Mouse (Mus musculus) WW6 (cell line): Measurements from ENCODE around the gene Gm4353.

ENCODE experiments used
- DNase-seq: peaks from one replicate; pipeline ENCODE4 v3.0.0-alpha.2; 2013; ENCODE audit warnings: low read depth, low spot score

The Gm4353 gene

DNA sequence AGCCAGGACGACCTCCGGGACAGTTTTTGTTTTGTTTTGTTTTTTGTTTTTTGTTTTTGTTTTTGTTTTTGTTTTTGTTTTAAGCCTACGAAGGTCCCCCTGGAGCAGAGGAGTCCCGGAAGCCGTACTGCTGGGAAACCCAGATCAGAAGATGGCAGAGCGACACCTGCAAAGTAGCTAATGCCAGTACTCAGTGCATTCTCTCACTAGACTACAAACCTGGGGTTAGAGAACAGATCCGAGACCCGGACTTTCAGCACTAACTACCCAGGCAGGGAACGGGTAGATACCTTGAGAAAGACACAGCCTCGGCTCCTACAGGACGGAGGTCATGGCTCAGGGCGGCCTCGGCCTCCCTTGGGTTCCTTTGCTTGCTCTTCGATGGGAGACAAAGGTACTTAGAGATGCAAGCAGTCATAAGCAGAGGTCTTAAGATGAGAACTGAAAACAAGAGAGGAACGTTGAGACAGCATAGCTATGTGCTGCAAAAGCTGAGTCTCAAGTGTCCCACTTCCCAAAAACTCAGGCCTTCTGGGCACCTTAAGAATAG is 43.9 kb downstream of the Gm4353 start:
- no peak for DNase-seq

DNA sequence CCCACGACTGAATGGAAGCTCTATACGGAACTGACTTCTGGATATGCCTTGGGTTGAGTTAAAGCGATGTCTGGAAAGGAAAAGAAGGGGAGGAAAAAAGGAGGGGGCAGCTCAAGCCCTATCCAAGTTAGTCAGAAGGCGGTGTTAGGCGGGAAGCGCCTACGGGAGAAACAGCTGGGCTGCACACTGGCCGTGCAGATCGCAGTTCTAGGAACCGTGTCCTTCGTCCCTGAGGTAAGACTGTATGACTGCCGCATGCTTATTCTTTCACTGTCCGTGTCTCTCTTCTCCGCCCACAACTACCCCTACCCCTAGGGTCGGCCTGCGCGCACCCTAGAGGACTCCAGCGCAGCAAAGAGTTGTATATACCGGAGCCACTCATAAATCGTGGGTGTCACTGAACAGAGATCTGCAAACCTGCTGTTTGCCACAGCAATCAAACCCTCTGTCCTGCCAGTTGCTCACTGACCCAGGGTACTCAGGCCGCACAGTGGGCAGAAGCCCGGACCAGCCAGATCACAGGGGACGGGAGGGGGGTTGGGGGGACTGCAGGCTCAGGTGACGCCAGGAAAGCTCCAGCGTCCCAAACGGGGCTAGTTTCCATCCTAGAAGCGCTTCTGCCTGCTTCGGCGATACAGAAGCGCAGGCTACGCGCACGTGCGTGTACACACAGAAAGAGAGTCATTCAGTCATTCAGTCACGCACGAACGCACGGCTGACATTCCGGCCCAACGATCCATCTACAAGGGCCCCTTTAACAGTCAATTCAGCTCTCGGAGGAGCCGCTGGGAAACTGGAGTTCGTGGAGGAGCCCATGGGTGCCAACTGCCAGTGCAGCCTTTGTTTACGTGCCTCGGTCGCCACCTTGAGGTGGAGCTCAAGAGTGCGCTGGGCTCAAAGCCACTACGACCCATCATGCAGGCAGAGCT is 44.6 kb downstream of the Gm4353 start:
- no peak for DNase-seq

DNA sequence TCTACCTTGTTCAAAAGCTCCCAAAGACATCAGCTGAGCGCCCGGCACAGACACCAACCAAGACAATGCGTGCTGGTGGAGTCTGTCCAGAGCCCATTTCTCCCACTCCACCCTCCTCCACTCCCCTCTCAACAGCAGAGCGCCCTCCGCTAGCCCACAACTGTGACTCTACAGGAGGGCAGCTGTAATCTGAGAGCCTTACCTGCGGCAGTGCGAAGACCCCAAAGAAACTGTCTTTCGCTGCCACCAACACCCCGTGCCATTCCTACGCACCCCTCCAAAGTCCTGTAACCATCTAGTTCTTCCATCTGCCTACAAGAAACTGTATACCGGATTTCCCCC is 45.3 kb downstream of the Gm4353 start, which contains the start of gene 1110004F10Rik:
TSS of gene 1110004F10Rik (plus strand) at position 202 of the 342 bp plus-strand sequence.
- DNase-seq: no peak

DNA sequence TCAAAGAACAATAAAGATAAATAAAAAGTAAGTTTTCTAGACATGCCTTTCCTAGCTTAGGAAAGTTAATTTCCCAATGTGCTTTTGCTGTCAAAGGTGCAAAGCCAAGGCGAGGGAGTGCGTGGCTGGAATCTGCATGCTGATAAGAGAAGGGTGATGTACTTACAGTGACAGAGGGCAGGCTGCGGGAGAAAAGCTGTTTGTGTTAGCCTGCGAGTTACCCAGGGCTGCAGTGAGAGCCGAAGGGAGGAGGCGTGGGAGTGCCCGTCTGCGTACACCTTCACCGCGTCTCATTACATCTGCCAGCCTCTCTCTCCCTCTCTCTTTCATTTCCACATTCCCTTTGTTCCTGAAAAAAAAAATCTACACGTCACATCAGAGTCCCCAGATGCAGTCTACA is 45.9 kb downstream of the Gm4353 start, which contains the start of gene Sox6:
TSS of gene Sox6 (minus strand) at position 286 of the 400 bp plus-strand sequence.
- DNase-seq: no peak

DNA sequence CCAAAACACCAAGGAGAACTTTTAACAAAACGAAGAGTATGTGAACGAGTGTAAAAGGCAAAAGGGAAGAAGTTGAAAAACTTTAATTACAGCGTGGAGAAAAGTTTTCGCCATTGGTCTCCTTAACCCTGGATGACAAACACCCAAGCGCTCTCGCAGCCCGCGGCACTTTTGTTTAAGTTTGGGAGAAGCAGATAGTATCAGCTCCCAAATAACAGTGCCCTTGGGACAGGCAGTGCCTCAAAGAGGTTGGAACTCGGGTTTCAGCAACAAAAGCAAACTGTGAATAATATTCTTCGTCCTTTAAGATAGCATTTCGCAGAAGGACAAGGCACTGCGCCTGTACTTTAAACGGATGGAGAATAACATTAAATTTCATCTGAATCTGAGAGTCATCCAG is 46.4 kb downstream of the Gm4353 start:
- no peak for DNase-seq

DNA sequence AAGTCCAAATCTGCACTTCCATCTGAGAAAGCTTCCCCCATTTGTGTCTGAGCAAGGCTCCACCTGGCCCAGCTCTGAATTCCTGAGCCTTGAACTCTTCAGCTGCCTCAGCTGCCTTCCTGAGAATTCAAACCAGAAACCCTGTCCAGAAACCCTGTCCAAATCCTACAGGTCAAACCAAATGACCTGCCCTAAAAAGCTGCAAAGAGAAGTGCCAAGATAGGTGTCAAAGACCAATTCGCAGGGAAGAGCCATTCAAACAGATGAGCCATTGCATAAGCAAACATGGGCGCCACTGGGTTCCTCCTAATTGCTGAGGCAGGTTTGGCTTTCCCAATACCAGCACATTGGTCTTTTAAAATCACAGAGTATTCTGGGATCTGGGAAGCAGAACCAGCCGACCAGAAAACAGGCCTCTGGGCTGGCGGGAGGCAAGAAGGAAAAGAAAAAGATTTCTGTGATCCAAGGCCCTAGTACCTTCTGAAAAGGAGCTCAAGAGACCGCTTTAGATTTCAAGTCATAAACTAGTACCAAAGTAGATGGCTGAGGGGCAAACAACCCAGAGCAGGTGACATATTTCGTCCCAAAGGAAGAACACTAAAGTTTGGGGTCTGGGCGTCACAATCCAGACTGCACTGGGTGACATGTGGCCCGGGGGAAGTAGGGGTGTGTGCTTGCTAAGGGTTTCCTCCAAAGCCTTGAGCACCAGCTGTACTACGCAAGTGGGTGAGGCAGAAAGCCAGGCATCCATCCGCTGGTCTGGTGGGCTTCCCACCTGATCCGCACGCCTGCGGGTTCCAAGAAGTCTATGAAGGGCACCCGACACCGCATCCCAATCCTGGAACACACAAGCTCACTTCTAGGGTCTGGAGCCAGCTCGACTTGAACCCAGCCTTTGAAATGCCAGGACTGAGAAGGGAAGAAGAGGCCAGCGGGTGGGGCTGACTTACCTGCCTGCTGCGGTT is 47.6 kb downstream of the Gm4353 start:
- DNase-seq: no peak

DNA sequence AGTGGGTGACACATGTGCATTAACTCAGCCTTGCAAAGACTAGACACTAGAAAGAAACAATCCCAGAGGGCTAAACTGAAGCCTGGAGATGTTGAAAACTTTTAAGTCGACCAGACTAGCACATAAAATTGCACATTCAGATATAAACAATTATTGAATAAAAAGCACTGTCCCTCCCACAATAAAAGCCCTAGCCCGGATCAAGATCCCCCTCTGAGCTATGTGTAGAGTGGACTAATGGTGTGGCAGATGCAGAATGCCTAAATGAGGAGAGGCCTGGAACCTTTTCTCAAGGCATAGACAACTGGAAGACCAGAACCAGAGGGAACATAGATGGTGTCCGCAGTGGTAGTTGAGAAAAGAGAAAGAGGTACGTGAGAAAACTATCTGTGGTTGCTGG is 48.9 kb downstream of the Gm4353 start:
- no peak for DNase-seq

DNA sequence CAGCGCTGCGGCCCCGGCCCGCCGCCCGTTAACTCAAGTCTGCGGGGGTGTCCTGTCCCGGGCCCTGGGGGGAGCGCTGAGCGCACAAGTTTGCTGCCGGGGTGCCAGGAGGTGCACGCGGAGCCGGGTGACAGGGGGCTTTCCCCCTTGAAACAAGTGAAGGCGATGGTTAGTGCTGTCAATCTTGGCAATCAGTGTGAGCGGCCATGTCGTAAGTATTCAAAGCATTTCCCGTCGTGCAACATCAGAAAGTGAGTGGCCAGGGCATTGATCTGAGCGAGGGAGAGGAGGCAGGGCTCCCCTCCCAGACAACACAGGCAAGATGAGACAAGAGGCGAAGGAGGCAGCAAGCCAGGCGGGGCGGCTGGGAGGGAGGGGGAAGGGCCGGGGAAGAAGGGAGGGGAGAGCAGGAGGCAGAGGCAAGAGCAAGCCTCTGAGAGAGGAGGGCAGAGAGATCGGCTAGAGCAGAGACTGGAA is 50.1 kb downstream of the Gm4353 start:
- no peak for DNase-seq

DNA sequence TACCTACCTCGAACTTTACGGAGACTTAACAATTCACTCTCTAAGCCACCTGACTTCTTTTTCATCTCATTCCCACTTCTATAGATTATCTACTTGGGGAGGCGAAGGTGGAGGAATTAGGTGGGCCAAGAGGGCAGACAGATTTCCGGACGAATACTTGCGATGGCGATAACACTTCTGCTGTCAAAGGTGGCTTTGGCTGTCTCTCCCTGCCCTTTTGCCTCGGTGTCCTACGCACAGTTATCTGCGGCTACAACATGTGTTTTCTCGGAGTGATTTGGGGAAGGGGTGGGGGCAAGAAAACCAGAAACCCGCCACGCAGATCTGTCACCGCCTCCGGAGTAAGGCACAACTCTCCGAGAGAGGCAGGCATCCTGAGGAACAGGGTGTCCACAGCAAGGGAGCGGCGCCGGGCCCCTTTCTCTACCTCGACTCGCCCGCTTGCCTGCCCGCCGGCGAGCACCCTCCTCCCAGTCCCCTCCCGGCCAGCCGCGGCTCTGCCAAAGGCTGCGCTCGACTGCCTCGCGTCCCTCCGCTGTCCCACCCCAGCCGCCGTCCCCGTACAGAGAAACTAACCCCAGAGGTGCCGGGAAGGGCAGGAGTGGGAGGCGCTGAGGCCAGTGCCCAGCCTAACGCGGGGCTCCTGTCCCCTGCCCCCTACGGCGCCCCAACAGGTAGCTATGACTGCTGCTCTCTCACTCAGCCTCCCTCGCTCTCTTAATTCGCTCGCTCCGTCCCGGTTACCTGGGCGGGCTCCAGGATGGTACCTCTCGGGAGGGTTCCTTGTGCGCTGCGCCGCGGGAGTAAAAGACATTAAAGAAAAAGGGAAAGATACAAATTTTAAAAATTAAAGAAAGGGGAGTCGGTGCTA is 50.8 kb downstream of the Gm4353 start:
- DNase-seq: no peak
